Mouse (Mus musculus): ENCODE data around the gene Hs3st6. TPM values are rescaled to one million over a fixed set of nuclear protein-coding genes. Genes with fewer than 3 reads are reported as not detected.

Gene Hs3st6
- polyA plus RNA-seq, 1 experiment = 0.80 TPM

DNA sequence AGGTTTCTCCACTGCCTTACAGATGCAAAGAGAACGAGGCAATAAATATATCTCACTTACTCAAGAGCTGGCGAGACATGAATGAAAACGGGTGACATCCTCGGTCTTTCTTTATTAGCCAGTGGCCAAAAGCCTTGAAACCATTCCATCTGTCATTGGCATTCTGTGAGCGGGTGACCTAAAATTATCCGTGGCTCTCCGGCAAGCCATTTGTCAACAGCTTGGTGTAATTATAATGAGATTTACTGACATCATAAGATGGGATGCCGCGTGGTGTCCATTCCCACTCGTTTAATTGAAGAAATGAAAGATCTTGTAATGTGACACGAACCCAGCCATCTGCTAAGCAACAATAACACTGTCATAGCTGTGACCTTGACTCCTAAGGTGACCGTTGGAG, 42.0 kb downstream of the Hs3st6 start:
- DNase-seq = peak in 1 of 2 experiments; percentile 22
- TF ChIP-seq CTCF (IDR thresholded peaks at IDR 0.05; ENCODE audit: borderline replicate concordance, insufficient read depth, low read depth, low read length) = no peak
- H3K27ac ChIP-seq (ENCODE audit: insufficient read depth, low read length) = no peak overlapping the region
- no peak overlapping the region for H3K4me3 ChIP-seq (replicated peaks; ENCODE audit: insufficient read depth, low read depth, low read length)
- no peaks in the 10 kb centered on the region for H3K4me1 ChIP-seq (ENCODE audit: control insufficient read depth, insufficient read depth, low read length)
- 49% methylated on average over 12 of the region's 12 CpGs for WGBS
- H3K27me3 ChIP-seq (ENCODE audit: control insufficient read depth, insufficient read depth, low read length) = no peaks in the 10 kb centered on the region; the same call in 1 of the 2 replicates

DNA sequence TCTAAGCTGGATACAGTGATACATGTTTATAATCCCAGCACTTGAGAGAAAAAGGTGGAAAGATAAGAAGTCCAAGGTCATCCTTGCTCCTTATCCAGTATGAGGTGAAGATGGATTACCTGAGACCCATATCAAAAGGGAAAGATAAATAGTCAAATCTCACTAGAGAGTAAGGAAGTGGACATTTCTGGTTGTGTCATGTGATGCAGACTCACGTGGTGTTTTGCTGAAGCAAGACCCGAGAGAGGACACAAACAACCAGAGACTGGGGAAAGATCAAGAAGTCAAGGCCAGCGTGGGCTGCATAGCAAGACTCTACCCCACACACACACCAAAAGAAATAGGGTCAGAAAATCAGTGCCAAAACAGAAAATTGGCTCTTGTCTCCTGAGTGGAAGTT, 44.2 kb downstream of the Hs3st6 start:
- H3K4me1 ChIP-seq (ENCODE audit: control insufficient read depth, insufficient read depth, low read length) = no peaks in the 10 kb centered on the region
- WGBS = 68% methylated on average over 3 of the region's 3 CpGs
- H3K4me3 ChIP-seq (replicated peaks; ENCODE audit: insufficient read depth, low read depth, low read length) = no peak overlapping the region
- no peak for DNase-seq
- TF ChIP-seq POLR2A (IDR thresholded peaks at IDR 0.05; ENCODE audit: borderline replicate concordance, insufficient read depth, low read length) (no peak), CTCF (IDR thresholded peaks at IDR 0.05; ENCODE audit: borderline replicate concordance, insufficient read depth, low read depth, low read length) (no peak)
- no peak overlapping the region for H3K27ac ChIP-seq (ENCODE audit: insufficient read depth, low read length)
- no peaks in the 10 kb centered on the region; the same call in 1 of the 2 replicates for H3K27me3 ChIP-seq (ENCODE audit: control insufficient read depth, insufficient read depth, low read length)

DNA sequence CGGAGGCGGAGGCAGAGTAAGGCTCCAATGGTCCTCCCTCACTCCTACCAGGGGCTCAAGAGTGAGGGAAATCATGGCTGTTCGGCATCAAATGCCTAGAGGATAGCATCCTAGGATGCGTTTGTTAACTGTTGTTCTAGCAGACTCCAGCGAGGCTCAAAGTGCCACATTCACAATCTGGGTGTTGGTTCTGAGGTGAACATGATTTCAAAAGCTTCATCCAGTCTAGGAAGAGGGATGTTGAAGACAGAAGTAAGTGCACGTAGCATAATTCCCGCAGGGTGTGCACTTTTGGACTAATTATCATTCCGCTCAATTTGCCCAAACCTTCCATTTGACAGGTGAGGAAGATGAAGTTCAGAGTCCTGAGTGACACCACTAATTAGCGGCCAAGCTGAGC, 45.4 kb downstream of the Hs3st6 start:
- whole genome bisulfite sequencing = 60% methylated on average over 9 of the region's 9 CpGs
- DNase-seq = no peak
- Histone ChIP-seq H3K4me1 (ENCODE audit: control insufficient read depth, insufficient read depth, low read length) (no peaks in the 10 kb centered on the region), H3K27me3 (ENCODE audit: control insufficient read depth, insufficient read depth, low read length) (no peaks in the 10 kb centered on the region; the same call in 1 of the 2 replicates), H3K4me3 (replicated peaks; ENCODE audit: insufficient read depth, low read depth, low read length) (no peak overlapping the region), H3K27ac (ENCODE audit: insufficient read depth, low read length) (no peak overlapping the region)
- no peak for TF ChIP-seq POLR2A (IDR thresholded peaks at IDR 0.05; ENCODE audit: borderline replicate concordance, insufficient read depth, low read length)
- no peak for TF ChIP-seq CTCF (IDR thresholded peaks at IDR 0.05; ENCODE audit: borderline replicate concordance, insufficient read depth, low read depth, low read length)

DNA sequence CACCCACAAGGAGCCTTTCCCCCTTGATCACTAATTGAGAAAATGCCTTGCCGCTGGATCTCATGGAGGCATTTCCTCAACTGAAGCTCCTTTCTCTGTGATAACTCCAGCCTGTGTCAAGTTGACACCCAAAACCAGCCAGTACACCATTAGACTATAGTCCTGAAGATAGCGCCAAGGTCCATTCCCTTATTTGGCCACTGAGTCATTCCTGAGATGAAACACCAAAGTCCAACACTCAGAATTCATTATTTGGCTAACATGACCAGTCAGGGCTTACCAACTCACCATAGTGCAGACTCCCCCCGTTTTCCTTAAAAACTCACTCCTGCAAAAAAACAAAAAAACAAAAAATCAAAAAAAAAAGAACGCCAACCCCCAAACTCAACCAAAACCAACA, 46.7 kb downstream of the Hs3st6 start:
- no peak overlapping the region for H3K27ac ChIP-seq (ENCODE audit: insufficient read depth, low read length)
- H3K4me1 ChIP-seq (ENCODE audit: control insufficient read depth, insufficient read depth, low read length) = no peaks in the 10 kb centered on the region
- 90% methylated on average over 4 of the region's 4 CpGs for WGBS
- TF ChIP-seq POLR2A (IDR thresholded peaks at IDR 0.05; ENCODE audit: borderline replicate concordance, insufficient read depth, low read length) = no peak
- no peak for TF ChIP-seq CTCF (IDR thresholded peaks at IDR 0.05; ENCODE audit: borderline replicate concordance, insufficient read depth, low read depth, low read length)
- H3K4me3 ChIP-seq (replicated peaks; ENCODE audit: insufficient read depth, low read depth, low read length) = no peak overlapping the region
- no peaks in the 10 kb centered on the region; the same call in 1 of the 2 replicates for H3K27me3 ChIP-seq (ENCODE audit: control insufficient read depth, insufficient read depth, low read length)
- DNase-seq = no peak

DNA sequence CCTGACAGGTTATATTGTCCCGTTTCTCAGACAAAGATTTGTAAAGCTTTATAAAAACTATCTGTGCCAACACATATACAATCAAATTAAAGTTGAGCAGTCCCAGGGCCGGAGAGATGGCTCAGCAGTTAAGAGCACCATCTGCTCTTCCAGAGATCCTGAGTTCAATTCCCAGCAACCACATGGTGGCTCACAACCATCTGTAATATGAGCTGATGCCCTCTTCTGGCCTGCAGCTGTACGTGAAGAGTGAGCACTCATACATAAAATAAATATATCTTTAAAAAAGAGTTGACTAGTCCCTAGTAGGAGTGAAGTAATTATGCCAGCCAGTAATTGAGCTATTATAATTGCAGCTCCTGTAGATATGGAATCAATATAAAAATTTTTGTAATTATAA, 47.7 kb downstream of the Hs3st6 start:
- H3K27ac ChIP-seq (ENCODE audit: insufficient read depth, low read length) = no peak overlapping the region
- H3K4me3 ChIP-seq (replicated peaks; ENCODE audit: insufficient read depth, low read depth, low read length) = no peak overlapping the region
- no peak for DNase-seq
- WGBS = 43% methylated on average over 3 of the region's 3 CpGs
- no peaks in the 10 kb centered on the region; the same call in 1 of the 2 replicates for H3K27me3 ChIP-seq (ENCODE audit: control insufficient read depth, insufficient read depth, low read length)
- no peak for TF ChIP-seq POLR2A (IDR thresholded peaks at IDR 0.05; ENCODE audit: borderline replicate concordance, insufficient read depth, low read length)
- no peak for TF ChIP-seq CTCF (IDR thresholded peaks at IDR 0.05; ENCODE audit: borderline replicate concordance, insufficient read depth, low read depth, low read length)
- H3K4me1 ChIP-seq (ENCODE audit: control insufficient read depth, insufficient read depth, low read length) = 0 out of 2 replicates have a peak, but pooled peaks cover 2% of the 10 kb centered on the region

DNA sequence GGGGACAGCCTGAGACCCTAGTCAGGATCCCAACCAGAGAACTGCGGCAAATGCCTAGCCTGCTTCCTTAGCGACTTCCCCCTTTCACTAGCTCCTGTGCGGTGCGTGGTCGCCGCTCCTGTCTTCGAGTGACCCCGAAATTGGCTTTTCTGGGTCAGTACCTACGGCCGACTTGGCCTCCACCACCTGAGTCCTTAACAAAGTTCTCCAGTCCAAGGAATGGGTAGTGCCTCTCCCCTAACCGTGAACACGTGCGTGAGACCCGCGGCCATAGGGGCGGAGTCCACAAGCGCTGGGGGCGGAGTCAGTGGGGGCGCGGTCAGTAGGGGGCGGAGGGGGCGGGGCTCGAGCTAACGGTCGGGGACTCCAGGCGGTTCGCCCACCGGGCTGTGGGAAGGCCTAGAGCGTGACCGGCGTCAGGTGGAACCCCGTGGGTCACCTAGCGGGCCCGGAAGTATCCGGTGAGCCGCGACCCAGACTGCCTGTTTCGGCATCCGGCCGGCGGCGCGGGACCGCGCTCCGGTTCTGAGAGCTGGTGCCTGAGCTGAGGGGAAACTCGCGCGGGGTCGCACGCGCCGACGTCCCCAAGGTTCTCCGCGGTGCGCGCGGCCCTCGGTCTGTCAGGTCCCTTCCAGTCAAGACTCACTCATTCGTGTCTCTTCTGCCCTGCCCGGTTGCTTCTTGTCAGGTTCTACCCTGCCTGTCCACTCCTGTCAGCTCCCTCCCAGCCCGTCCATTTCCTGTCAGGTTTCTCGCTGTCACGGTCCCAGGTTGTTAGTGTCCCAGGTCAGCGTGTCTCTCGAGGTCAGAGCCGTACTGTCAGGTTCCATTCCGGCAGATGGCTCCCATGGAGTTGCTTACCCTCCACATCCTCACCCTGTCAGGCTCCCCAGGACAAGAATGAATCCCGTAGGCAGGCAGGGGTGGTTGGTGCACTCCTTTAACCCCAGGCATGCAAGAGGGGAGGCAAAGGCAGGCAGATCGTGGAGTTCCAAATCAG, 51.5 kb downstream of the Hs3st6 start, which contains the start of gene Meiob:
Gene Meiob, plus strand, starts transcription at position 338 of the 1,000 bp plus-strand sequence.
- Histone ChIP-seq H3K27me3 (ENCODE audit: control insufficient read depth, insufficient read depth, low read length) (no peaks in the 10 kb centered on the region; the same call in 1 of the 2 replicates), H3K4me3 (replicated peaks; ENCODE audit: insufficient read depth, low read depth, low read length) (peak within 1 kb of the TSS; percentile 56), H3K4me1 (ENCODE audit: control insufficient read depth, insufficient read depth, low read length) (0 out of 2 replicates have a peak, but pooled peaks cover 2% of the 10 kb centered on the region), H3K27ac (ENCODE audit: insufficient read depth, low read length) (no peak within 1 kb of the TSS)
- WGBS = 1% methylated on average over 71 of the region's 71 CpGs
- TF ChIP-seq POLR2A (IDR thresholded peaks at IDR 0.05; ENCODE audit: borderline replicate concordance, insufficient read depth, low read length) (no peak), CTCF (IDR thresholded peaks at IDR 0.05; ENCODE audit: borderline replicate concordance, insufficient read depth, low read depth, low read length) (no peak)
- DNase-seq = peak; percentile 11 to 23

Other genes starting within 250 kb of the Hs3st6 start
- 197 and 198 TPM in 2 replicates for gene Traf7, start 225.1 kb upstream of the Hs3st6 start, polyA plus RNA-seq (2012; rRNA removed)
- 21.7 and 22.6 TPM in 2 replicates for gene Rab26, start 218.8 kb upstream of the Hs3st6 start, polyA plus RNA-seq (2012; rRNA removed)
- gene Pkd1, start 203.2 kb upstream of the Hs3st6 start, polyA plus RNA-seq (2012; rRNA removed) = 122 and 132 TPM in 2 replicates
- 168 and 194 TPM in 2 replicates for gene Tsc2, start 120.4 kb upstream of the Hs3st6 start, polyA plus RNA-seq (2012; rRNA removed)
- gene Nthl1, start 120.3 kb upstream of the Hs3st6 start, polyA plus RNA-seq (2012; rRNA removed) = 9.0 TPM in 2 replicates
- 140 and 146 TPM in 2 replicates for gene Slc9a3r2, start 102.7 kb upstream of the Hs3st6 start, polyA plus RNA-seq (2012; rRNA removed)
- gene Npw, start 94.5 kb upstream of the Hs3st6 start, polyA plus RNA-seq (2012; rRNA removed) = not detected in 2 replicates
- gene Zfp598, start 83.3 kb upstream of the Hs3st6 start, polyA plus RNA-seq (2012; rRNA removed) = 92.6 and 98.6 TPM in 2 replicates
- gene Syngr3, start 63.0 kb upstream of the Hs3st6 start, polyA plus RNA-seq (2012; rRNA removed) = 130 and 132 TPM in 2 replicates
- gene Gfer, start 56.8 kb upstream of the Hs3st6 start, polyA plus RNA-seq (2012; rRNA removed) = 26.7 and 30.9 TPM in 2 replicates
- 7.3 and 7.4 TPM in 2 replicates for gene Noxo1, start 56.8 kb upstream of the Hs3st6 start, polyA plus RNA-seq (2012; rRNA removed)
- 60.6 and 62.4 TPM in 2 replicates for gene Tbl3, start 45.3 kb upstream of the Hs3st6 start, polyA plus RNA-seq (2012; rRNA removed)
- 0.18 and 0.57 TPM in 2 replicates for gene Rnf151, start 34.9 kb upstream of the Hs3st6 start, polyA plus RNA-seq (2012; rRNA removed)
- gene Rps2, start 34.9 kb upstream of the Hs3st6 start, polyA plus RNA-seq (2012; rRNA removed) = 577 and 621 TPM in 2 replicates
- gene Ndufb10, start 28.5 kb upstream of the Hs3st6 start, polyA plus RNA-seq (2012; rRNA removed) = 548 and 613 TPM in 2 replicates
- 0.67 and 0.70 TPM in 2 replicates for gene Rpl3l, start 25.2 kb upstream of the Hs3st6 start, polyA plus RNA-seq (2012; rRNA removed)
- 63.3 and 66.8 TPM in 2 replicates for gene Msrb1, start 16.3 kb upstream of the Hs3st6 start, polyA plus RNA-seq (2012; rRNA removed)
- gene Meiob, start 51.3 kb downstream of the Hs3st6 start, polyA plus RNA-seq (2012; rRNA removed) = not detected in 2 replicates
- 195 and 209 TPM in 2 replicates for gene Hagh, start 87.2 kb downstream of the Hs3st6 start, polyA plus RNA-seq (2012; rRNA removed)
- 31.1 and 33.4 TPM in 2 replicates for gene Fahd1, start 97.4 kb downstream of the Hs3st6 start, polyA plus RNA-seq (2012; rRNA removed)
- gene Igfals, start 113.0 kb downstream of the Hs3st6 start, polyA plus RNA-seq (2012; rRNA removed) = 0.11 and 0.27 TPM in 2 replicates
- 36.4 and 39.0 TPM in 2 replicates for gene Nubp2, start 133.4 kb downstream of the Hs3st6 start, polyA plus RNA-seq (2012; rRNA removed)
- gene Spsb3, start 133.7 kb downstream of the Hs3st6 start, polyA plus RNA-seq (2012; rRNA removed) = 124 and 138 TPM in 2 replicates
- 57.3 and 62.7 TPM in 2 replicates for gene Eme2, start 142.1 kb downstream of the Hs3st6 start, polyA plus RNA-seq (2012; rRNA removed)
- 147 and 149 TPM in 2 replicates for gene Mrps34, start 142.1 kb downstream of the Hs3st6 start, polyA plus RNA-seq (2012; rRNA removed)
- gene Nme3, start 143.5 kb downstream of the Hs3st6 start, polyA plus RNA-seq (2012; rRNA removed) = 99.0 and 109 TPM in 2 replicates
- 358 and 363 TPM in 2 replicates for gene Mapk8ip3, start 184.0 kb downstream of the Hs3st6 start, polyA plus RNA-seq (2012; rRNA removed)
- 10.6 and 12.3 TPM in 2 replicates for gene Jpt2, start 207.7 kb downstream of the Hs3st6 start, polyA plus RNA-seq (2012; rRNA removed)